Mouse (Mus musculus) lung, embryonic 14.5 days (tissue): ENCODE measurements around the gene 1700013H16Rik. TPM values are rescaled to one million over a fixed set of nuclear protein-coding genes. Genes with fewer than 3 reads are reported as not detected.
"Not testable (repeated sequence)": the region's sequence is repeated elsewhere in the genome, so short reads cannot be mapped to it uniquely, and the experiment has no call there.

Experiments
- ATAC-seq: fragments of 200-750 bp; cut with Nextera tagmentation; 2 replicates; pipeline ENCODE4 v1.8.0; 2017; ENCODE audit warnings: mild to moderate bottlenecking, moderate TSS enrichment, moderate library complexity; ENCODE audit not compliant: insufficient read depth
- DNase-seq: peaks from one replicate; pipeline ENCODE4 v3.0.0-alpha.2; 2015
- H3K27ac ChIP-seq: fragments of 300-500 bp; sonication (generic); 2 replicates; pipeline ENCODE4 v1.5.1; 2014; ENCODE audit warnings: low read depth, mild to moderate bottlenecking, moderate library complexity
- H3K27me3 ChIP-seq: fragments of 300-500 bp; sonication (generic); 2 replicates; pipeline ENCODE4 v1.6.1; 2014; ENCODE audit warnings: low read length, control low read depth; ENCODE audit not compliant: insufficient read depth
- H3K36me3 ChIP-seq: fragments of 300-500 bp; sonication (generic); 2 replicates; pipeline ENCODE4 v1.6.1; 2014; ENCODE audit warnings: control low read depth; ENCODE audit not compliant: insufficient read depth
- H3K4me1 ChIP-seq: fragments of 300-500 bp; sonication (generic); 2 replicates; pipeline ENCODE4 v1.6.1; 2014; ENCODE audit warnings: antibody characterized with exemption, control low read depth; ENCODE audit not compliant: insufficient read depth
- H3K4me2 ChIP-seq: fragments of 300-500 bp; sonication (generic); 2 replicates; pipeline ENCODE4 v1.6.1; 2014; ENCODE audit warnings: mild to moderate bottlenecking
- H3K4me3 ChIP-seq: fragments of 300-500 bp; sonication (generic); 2 replicates; pipeline ENCODE4 v1.5.1; 2014; ENCODE audit warnings: low read depth, low read length
- H3K9ac ChIP-seq: fragments of 300-500 bp; sonication (generic); 2 replicates; pipeline ENCODE4 v1.6.1; 2014
- H3K9me3 ChIP-seq: fragments of 300-500 bp; sonication (generic); 2 replicates; pipeline ENCODE4 v1.6.1; 2016; ENCODE audit warnings: low read depth, low read length, control low read depth
- CTCF ChIP-seq: IDR thresholded peaks from 2 replicates; pipeline ENCODE4 v1.5.1; 2016; ENCODE audit warnings: antibody characterized with exemption, low read depth
- WGBS: fragments of 180-500 bp; shearing (Covaris S2); extraction: QIAGEN DNeasy Blood & Tissue Kit; methylation state at CpG from one replicate; pipeline ENCODE4 v1.1.7; 2014; 5-methylcytosine and 5-hydroxymethylcytosine counted together
- polyA plus RNA-seq: library from polyadenylated mRNA; unstranded; fragments of >200 nt; fragmentation: Nextera tagmentation; extraction: Ambion mirVana; gene quantifications from 2 replicates; pipeline ENCODE4 v1.2.1, GENCODE M21; 2014

Gene 1700013H16Rik
- not detected in 2 replicates for polyA plus RNA-seq

GRCm38 (mm10) chrX:53757736-53758135 is at the start of gene 1700013H16Rik:
Gene 1700013H16Rik, minus strand, starts transcription at chrX:53757831.
- no peak within 1 kb of the TSS for H3K9ac ChIP-seq
- no peaks in the 10 kb centered on the region for H3K4me1 ChIP-seq
- H3K4me3 ChIP-seq = no peak within 1 kb of the TSS
- no peak within 1 kb of the TSS for H3K27ac ChIP-seq
- H3K27me3 ChIP-seq = no peaks in the 10 kb centered on the region
- no peak within 1 kb of the TSS for H3K4me2 ChIP-seq
- ATAC-seq = no peak
- no peaks in the 10 kb centered on the region for H3K36me3 ChIP-seq
- no peak for TF ChIP-seq CTCF
- no peaks in the 10 kb centered on the region for H3K9me3 ChIP-seq
- DNase-seq = no peak
- 93% methylated on average over 16 of the region's 16 CpGs for WGBS

- Histone ChIP-seq H3K4me3 (no peak overlapping the region), H3K27ac (no peak overlapping the region), H3K27me3 (no peaks in the 10 kb centered on the region), H3K9ac (no peak overlapping the region), H3K4me2 (no peak overlapping the region), H3K4me1 (no peaks in the 10 kb centered on the region), H3K36me3 (no peaks in the 10 kb centered on the region), H3K9me3 (no peaks in the 10 kb centered on the region)
- WGBS = 40% methylated on average over 3 of the region's 3 CpGs
- DNase-seq (peak; percentile 54), ATAC-seq (no peak)
- 0 out of 2 replicates have a peak, but pooled peaks have one; percentile 20 for TF ChIP-seq CTCF
Measured at GRCm38 (mm10) chrX:53799074-53799473, 41.4 kb upstream of the 1700013H16Rik start.

GRCm38 (mm10) chrX:53797519-53797918 is 39.9 kb upstream of the 1700013H16Rik start, which contains the start of gene Xlr:
Gene Xlr, minus strand, starts transcription at chrX:53797706.
- not testable (repeated sequence) for H3K27me3 ChIP-seq, DNase-seq, H3K4me2 ChIP-seq, H3K4me3 ChIP-seq, H3K36me3 ChIP-seq, H3K9ac ChIP-seq, ATAC-seq, H3K27ac ChIP-seq, H3K4me1 ChIP-seq, H3K9me3 ChIP-seq
- WGBS = 66% methylated on average over 11 of the region's 11 CpGs

- Histone ChIP-seq H3K4me3 (no peak within 1 kb of the TSS), H3K9me3 (no peaks in the 10 kb centered on the region), H3K27ac (no peak within 1 kb of the TSS), H3K27me3 (no peaks in the 10 kb centered on the region), H3K9ac (no peak within 1 kb of the TSS), H3K36me3 (no peaks in the 10 kb centered on the region), H3K4me2 (no peak within 1 kb of the TSS), H3K4me1 (no peaks in the 10 kb centered on the region)
- DNase-seq = no peak
- TF ChIP-seq CTCF = no peak
- WGBS = 88% methylated on average over 12 of the region's 12 CpGs
- no peak for ATAC-seq
Measured at GRCm38 (mm10) chrX:53776276-53776675, 18.6 kb upstream of the 1700013H16Rik start, which contains the start of gene Zfp36l3. Gene Zfp36l3, minus strand, starts transcription at chrX:53776394.

GRCm38 (mm10) chrX:53752851-53753250 is 4.8 kb downstream of the 1700013H16Rik start:
- Histone ChIP-seq H3K9ac (no peak overlapping the region), H3K4me1 (no peaks in the 10 kb centered on the region), H3K27ac (no peak overlapping the region), H3K36me3 (no peaks in the 10 kb centered on the region), H3K4me2 (no peak overlapping the region), H3K27me3 (no peaks in the 10 kb centered on the region), H3K4me3 (no peak overlapping the region), H3K9me3 (no peaks in the 10 kb centered on the region)
- DNase-seq = no peak
- no peak for TF ChIP-seq CTCF
- WGBS = 84% methylated on average over 1 of the region's 1 CpGs
- no peak for ATAC-seq

GRCm38 (mm10) chrX:53728967-53729366 is 28.7 kb downstream of the 1700013H16Rik start:
- Histone ChIP-seq H3K36me3 (no peaks in the 10 kb centered on the region), H3K4me3 (no peak overlapping the region), H3K27me3 (no peaks in the 10 kb centered on the region), H3K27ac (no peak overlapping the region), H3K4me1 (no peaks in the 10 kb centered on the region), H3K9ac (no peak overlapping the region), H3K4me2 (no peak overlapping the region), H3K9me3 (no peaks in the 10 kb centered on the region)
- no peak for TF ChIP-seq CTCF
- ATAC-seq = no peak
- DNase-seq = no peak
- WGBS = 74% methylated on average over 2 of the region's 2 CpGs

- ATAC-seq = no peak
- H3K4me3 ChIP-seq = no peak within 1 kb of the TSS
- H3K27ac ChIP-seq = no peak within 1 kb of the TSS
- H3K4me2 ChIP-seq = no peak within 1 kb of the TSS
- H3K27me3 ChIP-seq = no peaks in the 10 kb centered on the region
- DNase-seq = no peak
- TF ChIP-seq CTCF = no peak
- H3K9ac ChIP-seq = no peak within 1 kb of the TSS
- WGBS = 82% methylated on average over 11 of the region's 11 CpGs
- no peaks in the 10 kb centered on the region for H3K9me3 ChIP-seq
- no peaks in the 10 kb centered on the region for H3K36me3 ChIP-seq
- H3K4me1 ChIP-seq = no peaks in the 10 kb centered on the region
Measured at GRCm38 (mm10) chrX:53724596-53724995, 33.0 kb downstream of the 1700013H16Rik start, which contains the start of gene 4930502E18Rik. Gene 4930502E18Rik, plus strand, starts transcription at chrX:53724826.
